Comparison of ENCODE assay signal across 8 mouse cellular contexts in genomic region chr15:71240647-71241351, GRCm38 (mm10).
DNase-seq lines count a peak whose midpoint lies in the region; ATAC-seq lines count a peak whose summit lies in the region.

No protein-coding gene starts in this region.

- H3K9me3 ChIP-seq in heart, embryonic 11.5 days (replicated peaks; ENCODE audit: control insufficient read depth, low read length), result no peaks in the 10 kb centered on the region
- no peaks in the 10 kb centered on the region for H3K9me3 ChIP-seq in forebrain, embryonic 11.5 days (ENCODE audit: control insufficient read depth, low read length)
- H3K9me3 ChIP-seq in midbrain, embryonic 16.5 days (replicated peaks; ENCODE audit: control insufficient read depth, low read length, poor library complexity, severe bottlenecking), result no peaks in the 10 kb centered on the region

- H3K4me1 ChIP-seq in heart, embryonic 11.5 days (ENCODE audit: control insufficient read depth, insufficient read depth, low read length), result peaks cover 2% of the 10 kb centered on the region; the same call in 1 of the 2 replicates
- no peaks in the 10 kb centered on the region for H3K4me1 ChIP-seq in forebrain, embryonic 11.5 days (replicated peaks; ENCODE audit: control insufficient read depth, insufficient read depth, low read length)
- no peaks in the 10 kb centered on the region for H3K4me1 ChIP-seq in midbrain, embryonic 16.5 days (ENCODE audit: control insufficient read depth, insufficient read depth, low read length)

- no peak overlapping the region for H3K9ac ChIP-seq in heart, embryonic 11.5 days (ENCODE audit: low read depth, low read length)
- no peak overlapping the region for H3K9ac ChIP-seq in forebrain, embryonic 11.5 days (ENCODE audit: low read length)
- H3K9ac ChIP-seq in midbrain, embryonic 16.5 days (ENCODE audit: low read depth, low read length), result no peak overlapping the region

- no peaks in the 10 kb centered on the region for H3K36me3 ChIP-seq in heart, embryonic 11.5 days (ENCODE audit: control insufficient read depth, insufficient read depth, low read length)
- H3K36me3 ChIP-seq in forebrain, embryonic 11.5 days (ENCODE audit: control insufficient read depth, insufficient read depth, low read length), result no peaks in the 10 kb centered on the region
- no peaks in the 10 kb centered on the region for H3K36me3 ChIP-seq in midbrain, embryonic 16.5 days (ENCODE audit: control insufficient read depth, insufficient read depth, low read length)

- no peak overlapping the region for H3K27ac ChIP-seq in heart, embryonic 11.5 days (ENCODE audit: low read depth, low read length)
- H3K27ac ChIP-seq in forebrain, embryonic 11.5 days (ENCODE audit: low read depth, low read length), result no peak overlapping the region
- no peak overlapping the region for H3K27ac ChIP-seq in midbrain, embryonic 16.5 days (ENCODE audit: low read length)

- no peak for ATAC-seq in heart, embryonic 11.5 days (replicated peaks; ENCODE audit: insufficient number of reproducible peaks, low FRiP score, low TSS enrichment)
- ATAC-seq in forebrain, embryonic 11.5 days (replicated peaks; ENCODE audit: low FRiP score), result peak; percentile 86
- peak; percentile 56 to 65; a peak in 3 of 4 replicates for ATAC-seq in hematopoietic stem cell, adult 5-6 weeks (replicated peaks in 1 of 2; ENCODE audit: insufficient read depth in 1 of 2, low FRiP score in 2 of 2, low TSS enrichment in 1 of 2, low read depth in 1 of 2, poor library complexity in 2 of 2, severe bottlenecking in 2 of 2)
- peak; percentile 82 for ATAC-seq in midbrain, embryonic 16.5 days

- H3K27me3 ChIP-seq in heart, embryonic 11.5 days (ENCODE audit: control insufficient read depth, insufficient read depth, low read length), result no peaks in the 10 kb centered on the region
- H3K27me3 ChIP-seq in forebrain, embryonic 11.5 days (ENCODE audit: control insufficient read depth, insufficient read depth, low read length), result no peaks in the 10 kb centered on the region
- no peaks in the 10 kb centered on the region for H3K27me3 ChIP-seq in midbrain, embryonic 16.5 days (ENCODE audit: control insufficient read depth, insufficient read depth, low read depth, low read length)

- H3K4me2 ChIP-seq in heart, embryonic 11.5 days, result no peak overlapping the region
- no peak overlapping the region for H3K4me2 ChIP-seq in forebrain, embryonic 11.5 days (ENCODE audit: low read depth, low read length, severe bottlenecking)
- H3K4me2 ChIP-seq in midbrain, embryonic 16.5 days (ENCODE audit: low read length), result no peak overlapping the region

- no peak overlapping the region for H3K4me3 ChIP-seq in heart, embryonic 11.5 days (ENCODE audit: low read depth, low read length)
- H3K4me3 ChIP-seq in forebrain, embryonic 11.5 days (ENCODE audit: low read depth, low read length), result no peak overlapping the region
- no peak overlapping the region for H3K4me3 ChIP-seq in midbrain, embryonic 16.5 days (ENCODE audit: low read depth, low read length)

- WGBS in heart, embryonic 11.5 days (ENCODE audit: insufficient replicate concordance), result 42% methylated on average over 9 of the region's 9 CpGs
- 41% methylated on average over 9 of the region's 9 CpGs for WGBS in forebrain, embryonic 11.5 days
- WGBS in midbrain, embryonic 16.5 days, result 41% methylated on average over 9 of the region's 9 CpGs

- DNase-seq in heart, adult 11 months, result peak; percentile 83
- DNase-seq in brain, embryonic 18.5 days (ENCODE audit: low read depth, low spot score), result peak; percentile 79
- DNase-seq in forebrain, embryonic 11.5 days (ENCODE audit: low spot score), result peak; percentile 91
- peak; percentile 74 for DNase-seq in left cerebral cortex, adult 11 months (ENCODE audit: low spot score)
- DNase-seq in testis, postnatal 10 days (ENCODE audit: low spot score), result peak; percentile 90
